Mouse (Mus musculus) hematopoietic stem cell, adult 5-6 weeks (primary cell): ENCODE results near the gene Gys1. TPM values are rescaled to one million over a fixed set of nuclear protein-coding genes. Genes with fewer than 3 reads are reported as not detected.
A peak's percentile ranks its signal among the peaks of the same experiment; 100 is the strongest.
"Not testable (repeated sequence)": the region's sequence is repeated elsewhere in the genome, so short reads cannot be mapped to it uniquely, and the experiment has no call there.

Experiments
- ATAC-seq, 2 experiments: fragments of 125-278 bp in 1 of 2; replicated peaks in 1 of 2; 2 replicates each; pipeline ENCODE4 v1.8.0; 2016 to 2017; ENCODE audit warnings: inconsistent platforms in 2 of 2, mild to moderate bottlenecking in 2 of 2, moderate number of reproducible peaks in 2 of 2, low read depth in 1 of 2, moderate TSS enrichment in 1 of 2; ENCODE audit not compliant: low FRiP score in 2 of 2, poor library complexity in 2 of 2, severe bottlenecking in 2 of 2, insufficient read depth in 1 of 2, low TSS enrichment in 1 of 2
- total RNA-seq: library from RNA; stranded (forward); fragments of 172-1452, 232-1000 nt; gene quantifications from 2 replicates; pipeline ENCODE4 v1.2.3, GENCODE M21; 2017

Gys1 gene
- total RNA-seq, 1 experiment from 2014 or later, result 8.5 TPM

DNA sequence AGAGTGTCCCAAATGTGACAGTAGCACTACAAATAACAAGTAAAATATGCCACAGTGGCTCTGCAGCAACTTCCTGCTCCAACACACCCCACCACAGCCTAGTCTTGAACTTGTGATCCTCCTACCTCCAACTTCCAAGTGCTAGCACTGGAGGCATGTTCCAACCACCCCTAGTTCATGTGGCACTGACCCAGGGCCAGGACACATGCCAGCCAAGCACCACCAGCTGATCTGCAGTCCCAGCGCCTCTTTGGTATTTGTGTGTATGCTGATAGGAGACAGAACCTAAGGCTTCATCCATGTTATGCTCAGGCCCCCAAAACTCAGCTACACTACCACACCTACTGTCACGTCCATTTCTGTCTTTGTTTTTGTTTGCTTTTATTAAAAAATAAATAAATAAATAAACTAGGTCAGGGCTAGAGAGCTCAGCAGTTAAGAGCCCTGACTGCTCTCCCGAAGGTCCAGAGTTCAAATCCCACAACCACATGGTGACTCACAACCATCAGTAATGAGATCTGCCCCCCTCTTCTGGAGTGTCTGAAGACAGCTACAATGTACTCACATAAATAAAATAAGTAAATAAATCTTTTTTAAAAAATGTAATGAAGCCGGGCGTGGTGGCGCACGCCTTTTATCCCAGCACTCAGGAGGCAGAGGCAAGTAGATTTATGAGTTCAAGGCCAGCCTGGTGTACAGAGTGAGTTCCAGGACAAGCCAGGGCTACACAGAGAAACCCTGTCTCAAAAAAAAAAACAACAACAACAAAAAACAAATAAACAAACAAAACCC, 29.5 kb downstream of the Gys1 start:
- ATAC-seq, result no peak

DNA sequence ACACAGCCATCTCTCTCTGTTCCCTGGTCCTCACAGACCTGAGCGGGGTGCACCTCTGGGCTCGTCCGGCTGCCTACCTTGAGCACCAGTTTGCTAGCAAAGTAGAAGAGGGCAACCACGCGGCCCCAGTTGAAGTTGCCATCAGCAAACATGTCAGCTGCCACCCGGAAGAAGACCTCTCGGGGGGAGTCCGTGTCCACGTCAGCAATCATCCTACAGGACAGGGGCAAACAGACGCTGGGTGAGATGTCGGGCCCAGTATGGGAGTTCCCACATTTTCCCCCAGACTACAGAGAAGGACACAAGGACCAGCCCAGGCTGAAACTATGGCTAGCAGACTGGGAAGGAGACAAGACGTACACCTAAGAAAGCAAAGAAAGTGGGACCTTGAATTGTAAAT, 30.5 kb downstream of the Gys1 start:
- no peak for ATAC-seq

- ATAC-seq, result no peak
Measured at GRCm38 (mm10) chr7:45465549-45465948, 30.9 kb downstream of the Gys1 start.

DNA sequence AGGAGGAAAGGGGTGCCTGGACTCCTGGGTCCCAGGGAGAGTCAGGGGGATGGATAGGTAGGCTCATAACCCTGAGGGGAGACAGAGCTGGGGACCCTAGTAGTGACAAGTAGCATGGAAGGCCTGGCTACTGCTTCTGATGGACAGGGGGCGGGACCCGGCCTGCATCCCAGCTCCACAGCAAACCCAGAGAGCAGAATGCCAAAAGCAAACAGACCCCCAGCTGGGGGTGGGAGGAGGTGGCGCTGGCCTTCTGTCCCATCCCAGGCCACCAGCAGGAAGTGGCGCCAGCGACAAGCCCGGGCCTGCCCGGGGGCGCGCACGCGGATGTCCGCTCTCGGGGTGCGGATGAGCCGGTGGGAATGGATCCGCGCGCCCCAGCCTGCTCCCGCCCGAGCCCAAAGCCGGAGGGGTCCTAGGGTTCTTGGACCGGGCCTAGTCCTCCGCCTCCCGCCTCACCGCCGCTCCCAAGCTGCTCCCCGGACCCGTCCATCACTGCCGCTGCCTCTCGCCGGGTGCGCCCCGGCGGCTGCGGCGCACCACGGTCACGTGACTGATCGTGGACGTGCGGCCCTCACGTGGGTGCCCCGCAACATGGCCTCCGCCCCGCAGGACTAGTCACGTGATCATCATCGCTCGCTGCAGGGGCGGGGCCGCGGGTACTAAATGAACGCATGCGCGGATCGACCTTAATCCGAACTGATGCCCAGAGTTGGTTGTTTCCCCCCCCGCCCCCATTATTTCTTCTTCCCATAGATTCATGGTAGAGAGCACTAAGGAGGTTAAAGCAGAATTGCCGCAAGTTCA, 31.8 kb downstream of the Gys1 start, which contains the start of gene Bax:
Bax (minus strand) TSS at position 616 of the 807 bp plus-strand sequence.
- peak; percentile 70 to 79 for ATAC-seq

- ATAC-seq, result 0 out of 4 replicates have a peak, but pooled peaks of 1 of the 2 experiments have one; percentile 3
Measured at GRCm38 (mm10) chr7:45467090-45467670, 32.5 kb downstream of the Gys1 start.

- peak; percentile 53 to 68; a peak in 3 of 4 replicates for ATAC-seq
Measured at GRCm38 (mm10) chr7:45470869-45471268, 36.2 kb downstream of the Gys1 start.

DNA sequence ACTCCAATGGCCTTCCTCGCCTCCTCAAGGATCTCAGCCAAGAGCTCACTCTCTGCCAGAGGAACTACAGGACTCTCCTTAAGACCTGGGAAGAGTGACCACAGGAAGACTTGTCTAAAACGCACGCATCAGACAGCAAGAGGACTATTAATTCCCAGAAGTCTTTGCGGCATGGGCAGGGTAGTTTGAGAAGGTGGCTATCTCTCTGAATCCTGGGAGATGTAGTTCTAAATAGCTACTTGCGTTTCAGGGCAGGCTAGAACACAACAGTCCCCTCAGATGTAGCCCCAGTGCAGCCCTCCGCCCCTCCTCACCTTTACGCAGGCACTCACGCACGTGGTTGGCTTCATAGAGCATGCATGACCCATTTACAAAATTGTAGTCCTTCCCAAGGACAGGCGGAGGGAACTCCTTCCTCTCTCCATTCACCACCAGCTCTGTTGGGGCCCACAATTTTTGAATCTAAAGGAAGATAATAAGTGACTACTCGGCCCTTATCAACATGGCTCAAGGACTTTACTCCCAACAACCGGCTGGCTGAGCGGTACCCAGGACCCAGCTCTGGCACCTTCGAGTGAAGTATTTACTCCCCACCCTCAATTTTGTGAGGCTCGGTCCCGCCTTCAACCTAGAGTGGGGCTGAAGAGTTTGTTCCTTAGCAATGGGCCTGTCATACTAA, 40.8 kb downstream of the Gys1 start:
- no peak for ATAC-seq

GRCm38 (mm10) chr7:45476453-45476852, 41.8 kb downstream of the Gys1 start:
- ATAC-seq, result no peak

GRCm38 (mm10) chr7:45477003-45477402, 42.4 kb downstream of the Gys1 start:
- peak in 1 of 2 experiments; percentile 68; a peak in 1 of 4 replicates for ATAC-seq

DNA sequence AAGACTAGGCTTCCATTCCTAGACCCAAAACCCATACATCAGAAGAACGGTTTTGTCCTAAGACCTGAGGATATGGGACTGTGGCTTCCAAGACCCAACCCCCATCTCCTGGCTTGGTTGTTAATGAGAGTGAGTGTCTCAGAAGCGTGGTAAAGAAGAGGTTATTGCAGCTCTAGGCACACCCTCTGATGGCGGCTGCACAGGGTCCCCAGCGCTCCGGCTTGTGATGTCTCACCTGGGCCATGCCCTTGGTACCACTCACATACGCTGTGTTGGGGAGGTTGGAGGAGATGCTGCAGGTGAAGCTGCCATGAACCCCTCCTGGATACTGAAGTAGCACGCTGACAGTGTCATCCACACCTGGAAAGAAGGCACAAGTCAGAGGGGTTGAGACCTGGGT, 44.1 kb downstream of the Gys1 start:
- no peak for ATAC-seq

GRCm38 (mm10) chr7:45480310-45480709, 45.7 kb downstream of the Gys1 start:
- ATAC-seq, result not testable (repeated sequence)

- ATAC-seq, result peak; percentile 56 to 72; a peak in 2 of 4 replicates
Measured at GRCm38 (mm10) chr7:45481374-45481927, 46.8 kb downstream of the Gys1 start, which contains the start of gene Tulp2. TSS of gene Tulp2 (plus strand) at chr7:45481877.

GRCm38 (mm10) chr7:45482166-45482565, 47.5 kb downstream of the Gys1 start:
- no peak for ATAC-seq

DNA sequence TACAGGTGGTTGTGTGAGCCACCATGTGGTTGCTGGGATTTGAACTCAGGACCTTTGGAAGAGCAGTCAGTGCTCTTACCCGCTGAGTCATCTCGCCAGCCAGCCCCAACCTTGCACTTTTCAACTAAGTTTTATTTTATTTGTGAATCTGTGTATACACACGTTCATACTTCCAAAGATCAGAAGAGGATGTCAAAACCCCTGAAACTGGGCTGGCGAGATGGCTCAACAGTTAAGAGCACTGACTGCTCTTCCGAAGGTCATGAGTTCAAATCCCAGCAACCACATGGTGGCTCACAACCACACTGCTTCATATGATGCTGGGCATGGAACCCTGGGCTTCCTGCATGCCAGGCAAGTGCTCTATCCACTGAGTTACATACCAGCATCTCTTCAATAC, 50.3 kb downstream of the Gys1 start:
- ATAC-seq, result not testable (repeated sequence)

DNA sequence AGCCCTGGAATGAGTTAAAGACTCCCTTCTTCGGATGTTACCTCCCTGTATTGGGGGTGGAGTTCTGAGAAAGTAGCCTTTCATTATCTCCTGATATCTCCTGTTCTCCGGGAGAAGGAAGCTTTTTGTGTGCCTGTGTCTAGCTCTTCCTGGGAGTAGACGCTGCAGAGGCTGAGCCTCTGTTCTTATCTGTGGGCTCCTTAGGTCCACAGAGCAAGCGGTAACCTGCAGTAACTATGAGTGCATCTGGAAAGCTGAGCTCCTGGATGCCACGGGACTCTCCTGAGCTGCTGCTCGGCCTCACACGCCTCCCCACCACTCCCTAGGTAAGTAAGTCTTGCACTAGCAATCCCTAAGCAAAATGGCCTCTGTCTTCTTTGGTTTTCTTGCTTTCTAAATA, 51.5 kb downstream of the Gys1 start:
- ATAC-seq, result no peak

- no peak for ATAC-seq
Measured at GRCm38 (mm10) chr7:45486761-45487415, 52.2 kb downstream of the Gys1 start, which contains the start of gene Gm45808. TSS of gene Gm45808 (minus strand) at chr7:45486811.
